Mouse (Mus musculus): ENCODE results near the gene Gm28308. TPM values are rescaled to one million over a fixed set of nuclear protein-coding genes. Genes with fewer than 3 reads are reported as not detected.

The Gm28308 gene
- polyA plus RNA-seq, 2 experiments = 1.1 to 3.2 TPM

DNA sequence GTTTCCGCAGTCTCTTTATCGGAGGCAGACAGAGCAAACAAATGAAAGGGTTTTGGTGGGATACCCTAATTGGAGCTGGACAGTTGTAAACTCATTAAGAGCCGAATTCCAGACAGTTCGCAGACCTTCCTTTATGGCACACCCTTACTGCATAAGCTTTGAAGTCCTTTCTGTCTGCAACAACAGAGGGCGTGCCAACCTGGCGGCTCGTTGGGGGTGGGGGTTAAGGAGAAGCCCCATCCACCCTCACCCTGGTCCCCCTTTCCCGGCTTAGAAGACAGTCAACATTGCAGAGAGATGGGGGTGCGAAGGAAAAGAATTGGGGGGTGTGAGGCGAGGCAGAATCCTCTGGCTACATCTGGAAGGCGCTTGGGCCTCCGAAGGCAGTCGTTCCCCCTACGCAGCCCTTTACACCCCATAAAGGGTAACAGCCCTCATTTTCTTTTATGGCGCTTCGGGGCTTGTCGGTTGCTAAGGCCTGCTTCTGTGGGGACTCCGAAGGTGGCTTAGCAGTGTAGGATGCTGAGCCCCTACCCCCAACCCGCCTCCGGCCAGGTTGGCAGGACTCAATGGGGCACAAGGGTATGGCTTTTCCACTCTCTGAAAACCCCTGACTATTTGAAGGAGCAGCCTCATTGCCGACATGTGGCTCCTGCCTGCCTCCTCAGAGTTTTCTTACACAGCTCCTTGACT lies 9.0 kb upstream of the Gm28308 start:
- H3K4me2 ChIP-seq (replicated peaks; ENCODE audit: low read depth, low read length, severe bottlenecking) = peak overlapping the region; percentile 96

DNA sequence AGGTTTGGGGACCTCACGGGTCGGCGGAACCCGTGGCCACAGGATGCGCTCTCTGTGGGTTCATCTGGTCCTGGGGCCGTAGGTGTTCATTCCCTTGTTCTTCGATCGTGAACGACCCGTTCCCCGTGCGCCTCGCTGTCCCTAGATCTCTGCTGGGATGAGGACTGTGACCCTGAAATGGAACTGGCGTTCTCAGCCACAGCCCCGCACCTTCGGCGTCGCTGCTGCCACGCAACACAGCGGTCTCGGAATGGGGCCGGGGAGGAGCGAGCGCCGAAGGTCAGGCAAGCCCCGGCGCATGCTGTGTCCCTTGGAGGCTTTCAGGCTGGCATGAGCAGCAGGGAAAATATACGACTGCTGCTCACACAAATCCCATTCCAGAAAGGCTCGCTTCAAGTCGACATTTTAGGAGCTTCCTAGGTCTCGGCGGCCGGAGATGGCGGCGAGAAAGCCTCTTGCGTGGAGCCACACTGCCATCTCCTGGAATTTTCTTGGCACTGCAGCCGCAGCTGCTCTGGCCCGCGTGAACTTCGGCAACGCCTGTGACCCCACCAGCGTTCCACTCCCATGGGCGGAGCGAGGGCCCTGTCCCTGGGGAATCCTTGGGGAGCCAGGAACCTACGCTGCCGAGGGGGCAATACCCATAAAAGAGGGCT lies 8.3 kb upstream of the Gm28308 start, which contains the start of gene Hoxa7:
Gene Hoxa7, minus strand, starts transcription at position 518 of the 656 bp plus-strand sequence.
- peak within 1 kb of the TSS; percentile 100 for H3K9ac ChIP-seq (ENCODE audit: low read depth, low read length, severe bottlenecking)
- peaks cover 26% of the 10 kb centered on the region for H3K36me3 ChIP-seq (ENCODE audit: control insufficient read depth, insufficient read depth, low read length)
- H3K9me3 ChIP-seq (ENCODE audit: control insufficient read depth, low read length) = no peaks in the 10 kb centered on the region
- H3K4me2 ChIP-seq (replicated peaks; ENCODE audit: low read depth, low read length, severe bottlenecking) = peak within 1 kb of the TSS; percentile 96
- WGBS = under 1% methylated on average over 46 of the region's 46 CpGs
- peaks cover 5% of the 10 kb centered on the region; the same call in 1 of the 2 replicates for H3K27me3 ChIP-seq (ENCODE audit: control insufficient read depth, insufficient read depth, low read length)
- DNase-seq (ENCODE audit: low spot score) = peak; percentile 89
- H3K4me1 ChIP-seq (ENCODE audit: control insufficient read depth, insufficient read depth, low read length) = peaks cover 29% of the 10 kb centered on the region
- peak within 1 kb of the TSS; percentile 95 for H3K27ac ChIP-seq (replicated peaks; ENCODE audit: low read depth, low read length)
- peak within 1 kb of the TSS; percentile 90 for H3K4me3 ChIP-seq (replicated peaks; ENCODE audit: low read length)
- peak; percentile 23 for ATAC-seq (ENCODE audit: low FRiP score, low read depth)
- TF ChIP-seq POLR2A (IDR thresholded peaks at IDR 0.05; ENCODE audit: borderline replicate concordance, extremely low read depth, insufficient read depth, insufficient read length) = peak; percentile 29; the same call in 1 of the 2 replicates

More for the DNA sequence above, 9.0 kb upstream of the Gm28308 start:
- ATAC-seq (ENCODE audit: low FRiP score, low read depth) (peak; percentile 28), DNase-seq (ENCODE audit: low spot score) (peak; percentile 82)
- Histone ChIP-seq H3K9me3 (ENCODE audit: control insufficient read depth, low read length) (no peaks in the 10 kb centered on the region), H3K27me3 (ENCODE audit: control insufficient read depth, insufficient read depth, low read length) (peaks cover 5% of the 10 kb centered on the region; the same call in 1 of the 2 replicates), H3K4me1 (ENCODE audit: control insufficient read depth, insufficient read depth, low read length) (peaks cover 35% of the 10 kb centered on the region), H3K9ac (ENCODE audit: low read depth, low read length, severe bottlenecking) (peak overlapping the region; percentile 100), H3K36me3 (ENCODE audit: control insufficient read depth, insufficient read depth, low read length) (peaks cover 26% of the 10 kb centered on the region), H3K27ac (replicated peaks; ENCODE audit: low read depth, low read length) (peak overlapping the region; percentile 95), H3K4me3 (replicated peaks; ENCODE audit: low read length) (peak overlapping the region; percentile 90)
- peak; percentile 42; the same call in 1 of the 2 replicates for TF ChIP-seq POLR2A (IDR thresholded peaks at IDR 0.05; ENCODE audit: borderline replicate concordance, extremely low read depth, insufficient read depth, insufficient read length)
- 1% methylated on average over 21 of the region's 21 CpGs for WGBS

DNA sequence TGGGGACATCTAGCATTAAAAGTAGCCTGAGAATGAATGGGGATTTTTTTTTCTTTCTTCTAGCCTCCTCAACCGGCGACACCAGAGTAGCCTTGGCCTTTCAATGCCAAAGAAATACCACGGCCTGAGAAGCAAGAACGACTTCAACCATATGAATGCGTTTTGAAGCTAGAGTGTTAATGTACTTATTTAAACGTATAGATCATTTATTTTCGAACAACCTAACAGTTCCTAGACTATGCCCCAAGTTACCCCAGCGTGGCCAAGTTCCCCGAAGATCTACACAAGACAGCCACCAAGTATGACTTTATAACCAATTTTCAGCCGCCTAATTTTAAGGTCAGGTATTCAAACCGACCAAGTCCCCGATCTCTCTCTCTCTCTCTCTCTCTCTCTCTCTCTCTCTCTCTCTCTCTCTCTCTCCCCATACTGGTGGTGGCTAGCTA lies 7.7 kb upstream of the Gm28308 start:
- Histone ChIP-seq H3K27ac (replicated peaks; ENCODE audit: low read depth, low read length) (peak overlapping the region; percentile 95), H3K36me3 (ENCODE audit: control insufficient read depth, insufficient read depth, low read length) (peaks cover 26% of the 10 kb centered on the region), H3K4me3 (replicated peaks; ENCODE audit: low read length) (peak overlapping the region; percentile 90), H3K4me1 (ENCODE audit: control insufficient read depth, insufficient read depth, low read length) (peaks cover 34% of the 10 kb centered on the region), H3K9ac (ENCODE audit: low read depth, low read length, severe bottlenecking) (peak overlapping the region; percentile 100), H3K4me2 (replicated peaks; ENCODE audit: low read depth, low read length, severe bottlenecking) (peak overlapping the region; percentile 96), H3K9me3 (ENCODE audit: control insufficient read depth, low read length) (no peaks in the 10 kb centered on the region), H3K27me3 (ENCODE audit: control insufficient read depth, insufficient read depth, low read length) (peaks cover 6% of the 10 kb centered on the region; the same call in 1 of the 2 replicates)
- DNase-seq (ENCODE audit: low spot score) = no peak
- WGBS = 7% methylated on average over 12 of the region's 12 CpGs
- no peak for ATAC-seq (ENCODE audit: low FRiP score, low read depth)
- TF ChIP-seq POLR2A (IDR thresholded peaks at IDR 0.05; ENCODE audit: borderline replicate concordance, extremely low read depth, insufficient read depth, insufficient read length) = no peak

DNA sequence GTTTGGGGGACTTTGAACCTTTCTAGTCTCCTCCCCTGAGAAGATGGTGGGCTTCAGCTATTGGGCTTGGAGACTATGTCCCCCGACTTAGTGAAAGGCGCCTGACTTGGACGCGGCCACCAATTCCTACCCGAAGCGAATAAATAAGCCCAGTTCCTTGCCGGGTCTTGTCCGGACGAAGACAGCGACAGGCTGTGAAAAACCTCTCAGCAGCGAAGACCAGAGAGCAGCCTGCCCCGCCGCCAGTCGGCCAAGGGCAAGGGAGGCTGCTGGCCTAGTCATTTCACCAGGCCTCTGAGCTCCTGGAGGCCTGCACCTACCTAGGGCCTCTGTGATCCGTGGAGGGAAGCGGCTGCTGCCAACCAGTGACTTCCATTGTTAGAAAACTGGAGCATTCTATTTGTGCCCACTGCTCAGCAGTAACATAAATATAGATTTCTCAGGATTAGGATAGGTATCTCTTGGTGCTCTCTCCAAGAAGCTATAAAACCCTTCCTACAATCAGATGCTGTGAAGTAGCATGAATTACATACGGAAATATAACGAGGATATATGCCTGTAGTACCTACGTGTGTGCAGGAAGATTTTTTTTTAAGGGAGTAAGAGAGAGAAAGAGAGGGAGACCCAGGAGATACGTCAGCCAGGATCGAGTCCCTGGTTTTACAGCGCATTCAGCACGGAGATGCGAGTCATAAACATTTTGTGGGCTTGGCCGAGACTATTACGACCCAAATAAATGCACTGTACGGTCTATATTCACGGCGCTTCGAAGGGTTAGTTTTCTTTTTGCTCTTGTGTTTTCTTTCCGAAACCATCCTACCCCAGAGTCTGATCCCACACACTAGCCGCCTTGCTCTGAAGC lies 7.1 kb upstream of the Gm28308 start:
- Histone ChIP-seq H3K36me3 (ENCODE audit: control insufficient read depth, insufficient read depth, low read length) (peaks cover 20% of the 10 kb centered on the region), H3K27ac (replicated peaks; ENCODE audit: low read depth, low read length) (peak overlapping the region; percentile 95), H3K9ac (ENCODE audit: low read depth, low read length, severe bottlenecking) (peak overlapping the region; percentile 100), H3K4me2 (replicated peaks; ENCODE audit: low read depth, low read length, severe bottlenecking) (peak overlapping the region; percentile 96), H3K27me3 (ENCODE audit: control insufficient read depth, insufficient read depth, low read length) (peaks cover 13% of the 10 kb centered on the region), H3K9me3 (ENCODE audit: control insufficient read depth, low read length) (no peaks in the 10 kb centered on the region), H3K4me3 (replicated peaks; ENCODE audit: low read length) (peak overlapping the region; percentile 90), H3K4me1 (ENCODE audit: control insufficient read depth, insufficient read depth, low read length) (peaks cover 39% of the 10 kb centered on the region)
- 18% methylated on average over 32 of the region's 32 CpGs for WGBS
- no peak for TF ChIP-seq POLR2A (IDR thresholded peaks at IDR 0.05; ENCODE audit: borderline replicate concordance, extremely low read depth, insufficient read depth, insufficient read length)
- ATAC-seq (ENCODE audit: low FRiP score, low read depth) (no peak), DNase-seq (ENCODE audit: low spot score) (peak; percentile 64)
